Mouse (Mus musculus) forebrain, embryonic 10.5 days (tissue): ENCODE data around the gene Olfr191. TPM values are rescaled to one million over a fixed set of nuclear protein-coding genes. Genes with fewer than 3 reads are reported as not detected.
"Not testable (repeated sequence)": the region's sequence is repeated elsewhere in the genome, so short reads cannot be mapped to it uniquely, and the experiment has no call there.

Experiments used
- DNase-seq: peaks from one replicate; pipeline ENCODE4 v3.0.0-alpha.2; 2017; ENCODE audit warnings: low spot score; ENCODE audit errors: extremely low spot score
- H3K27ac ChIP-seq: fragments of 300-500 bp; sonication (generic); 2 replicates; pipeline ENCODE4 v1.5.1; 2016; ENCODE audit warnings: mild to moderate bottlenecking
- H3K27me3 ChIP-seq: fragments of 300-500 bp; sonication (generic); 2 replicates; pipeline ENCODE4 v1.6.1; 2016; ENCODE audit warnings: mild to moderate bottlenecking; ENCODE audit not compliant: poor library complexity, severe bottlenecking
- H3K36me3 ChIP-seq: fragments of 300-500 bp; sonication (generic); replicated peaks from 2 replicates; pipeline ENCODE4 v1.6.1; 2016; ENCODE audit warnings: mild to moderate bottlenecking, moderate library complexity
- H3K4me1 ChIP-seq: fragments of 300-500 bp; sonication (generic); 2 replicates; pipeline ENCODE4 v1.6.1; 2016
- H3K4me3 ChIP-seq: fragments of 300-500 bp; sonication (generic); 2 replicates; pipeline ENCODE4 v1.5.1; 2016; ENCODE audit warnings: mild to moderate bottlenecking, moderate library complexity
- H3K9me3 ChIP-seq: fragments of 300-500 bp; sonication (generic); 2 replicates; pipeline ENCODE4 v1.6.1; 2016; ENCODE audit warnings: mild to moderate bottlenecking, moderate library complexity
- WGBS: fragments of 180-500 bp; shearing (Covaris S2); methylation state at CpG from one replicate; pipeline ENCODE4 v1.1.7; 2016; 5-methylcytosine and 5-hydroxymethylcytosine counted together
- polyA plus RNA-seq: library from polyadenylated mRNA; unstranded; fragments of >200 nt; fragmentation: Nextera tagmentation; extraction: Ambion mirVana; gene quantifications from 2 replicates; pipeline ENCODE4 v1.2.1, GENCODE M21; 2016

The Olfr191 gene
- polyA plus RNA-seq = not detected in 2 replicates

DNA sequence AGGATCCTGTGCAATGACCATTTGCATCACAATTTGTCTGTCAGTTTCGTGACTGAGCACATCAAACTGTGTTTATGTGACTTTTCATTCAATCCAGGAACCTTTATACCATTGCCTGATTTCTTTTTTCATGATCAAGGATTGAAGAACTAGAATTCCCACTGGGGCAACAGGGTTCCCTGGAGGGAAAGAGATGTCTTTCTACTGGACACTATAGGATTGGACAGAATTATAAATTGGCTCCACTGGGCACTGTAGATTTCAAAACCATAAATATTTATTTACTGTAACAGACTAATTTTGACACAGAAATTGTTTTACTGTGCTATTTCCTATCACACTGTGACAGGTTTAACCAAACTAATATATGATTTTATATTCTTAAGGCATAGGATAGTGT lies at the start of gene Olfr191:
TSS of gene Olfr191 (minus strand) at position 101 of the 400 bp plus-strand sequence.
- H3K27ac ChIP-seq, H3K36me3 ChIP-seq, H3K4me1 ChIP-seq, H3K4me3 ChIP-seq, DNase-seq, H3K27me3 ChIP-seq, H3K9me3 ChIP-seq: not testable (repeated sequence)
- 77% methylated on average over 1 of the region's 1 CpGs for WGBS

DNA sequence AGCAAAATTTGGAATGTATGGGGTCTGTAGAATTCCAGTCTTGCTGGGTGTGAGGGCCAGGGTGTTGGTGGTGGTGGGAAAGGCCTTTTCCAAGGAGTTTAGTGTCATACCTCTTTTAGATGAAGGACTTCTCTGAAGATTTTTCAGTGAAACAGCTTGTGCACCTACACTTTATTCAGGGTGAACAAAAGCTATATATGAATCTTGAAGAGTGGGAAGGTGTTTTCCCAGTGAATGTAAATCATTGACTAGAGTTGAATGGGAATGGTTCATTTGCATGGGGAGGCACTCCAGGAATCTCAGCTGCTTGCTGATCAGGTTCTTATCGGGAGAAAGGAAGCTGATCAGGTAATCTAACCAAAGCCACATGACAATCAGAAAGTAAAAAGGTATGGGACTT lies 41.1 kb upstream of the Olfr191 start:
- H3K27ac ChIP-seq = no peak overlapping the region

DNA sequence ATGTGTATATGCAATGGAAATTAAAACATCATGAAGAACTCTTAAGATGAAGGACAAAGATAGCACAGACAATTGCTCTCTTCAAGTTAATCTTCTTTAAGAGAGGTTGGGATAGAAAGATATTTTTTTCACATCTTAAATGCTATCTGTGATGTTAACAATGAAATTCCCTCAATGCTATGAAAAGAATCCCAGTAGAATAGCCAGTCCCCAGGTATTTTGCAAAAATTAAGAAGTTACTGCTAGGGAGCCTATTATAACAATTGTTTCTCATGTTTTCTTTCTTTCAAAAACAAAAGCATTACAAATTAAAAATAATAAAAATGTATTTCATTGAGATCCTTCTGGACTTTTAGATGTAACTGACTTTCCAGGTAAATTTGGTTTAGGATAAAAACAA lies 31.3 kb upstream of the Olfr191 start, which contains the start of gene Olfr194:
TSS of gene Olfr194 (minus strand) at position 101 of the 400 bp plus-strand sequence.
- H3K4me3 ChIP-seq = no peak within 1 kb of the TSS
- no peak within 1 kb of the TSS for H3K27ac ChIP-seq
- peaks cover 3% of the 10 kb centered on the region; the same call in 1 of the 2 replicates for H3K9me3 ChIP-seq
- H3K27me3 ChIP-seq = no peaks in the 10 kb centered on the region
- H3K36me3 ChIP-seq = no peaks in the 10 kb centered on the region
- H3K4me1 ChIP-seq = no peaks in the 10 kb centered on the region
- DNase-seq = no peak

More for the DNA sequence above, 41.1 kb upstream of the Olfr191 start:
- H3K4me1 ChIP-seq = no peaks in the 10 kb centered on the region
- 86% methylated on average over 1 of the region's 1 CpGs for WGBS
- no peaks in the 10 kb centered on the region for H3K27me3 ChIP-seq
- peaks cover 17% of the 10 kb centered on the region for H3K9me3 ChIP-seq
- H3K36me3 ChIP-seq = no peaks in the 10 kb centered on the region
- DNase-seq = no peak
- no peak overlapping the region for H3K4me3 ChIP-seq

DNA sequence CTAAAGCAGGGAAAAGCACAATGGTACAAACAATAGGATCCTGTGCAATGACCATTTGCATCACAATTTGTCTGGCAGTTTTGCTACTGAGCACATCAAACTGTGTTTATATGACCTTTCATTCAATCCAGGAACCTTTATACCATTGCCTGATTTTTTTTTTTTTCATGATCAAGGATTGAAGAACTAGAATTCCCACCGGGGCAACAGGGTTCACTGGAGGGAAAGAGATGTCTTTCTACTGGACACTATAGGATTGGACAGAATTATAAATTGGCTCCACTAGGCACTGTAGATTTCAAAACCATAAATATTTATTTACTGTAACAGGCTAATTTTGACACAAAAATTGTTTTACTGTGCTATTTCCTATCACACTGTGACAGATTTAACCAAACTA lies 22.2 kb upstream of the Olfr191 start, which contains the start of gene Olfr193:
TSS of gene Olfr193 (minus strand) at position 101 of the 400 bp plus-strand sequence.
- Histone ChIP-seq H3K27me3 (no peaks in the 10 kb centered on the region), H3K27ac (no peak within 1 kb of the TSS), H3K36me3 (no peaks in the 10 kb centered on the region), H3K4me3 (no peak within 1 kb of the TSS), H3K4me1 (no peaks in the 10 kb centered on the region), H3K9me3 (peaks cover 3% of the 10 kb centered on the region; the same call in 1 of the 2 replicates)
- no peak for DNase-seq
- 93% methylated on average over 1 of the region's 1 CpGs for WGBS

DNA sequence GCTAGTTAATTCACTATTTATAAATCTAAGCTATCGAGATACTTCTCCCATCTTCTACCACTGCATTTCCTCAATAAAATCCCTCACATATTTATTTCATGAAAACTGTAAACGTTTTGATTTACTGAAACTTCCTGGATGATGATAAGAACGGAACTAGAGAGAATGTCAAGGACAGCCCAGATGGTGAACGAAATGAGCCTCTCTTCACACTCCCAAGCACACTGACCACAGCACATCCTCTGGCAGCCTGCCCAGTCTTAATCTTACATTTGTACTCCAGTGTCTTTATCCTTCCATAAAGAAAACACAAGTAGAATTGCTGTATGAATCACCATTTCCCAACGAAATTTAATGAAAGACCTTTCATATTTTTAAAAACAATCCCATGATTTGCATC lies 18.9 kb upstream of the Olfr191 start:
- WGBS = 81% methylated on average over 5 of the region's 5 CpGs
- not testable (repeated sequence) for H3K36me3 ChIP-seq

DNA sequence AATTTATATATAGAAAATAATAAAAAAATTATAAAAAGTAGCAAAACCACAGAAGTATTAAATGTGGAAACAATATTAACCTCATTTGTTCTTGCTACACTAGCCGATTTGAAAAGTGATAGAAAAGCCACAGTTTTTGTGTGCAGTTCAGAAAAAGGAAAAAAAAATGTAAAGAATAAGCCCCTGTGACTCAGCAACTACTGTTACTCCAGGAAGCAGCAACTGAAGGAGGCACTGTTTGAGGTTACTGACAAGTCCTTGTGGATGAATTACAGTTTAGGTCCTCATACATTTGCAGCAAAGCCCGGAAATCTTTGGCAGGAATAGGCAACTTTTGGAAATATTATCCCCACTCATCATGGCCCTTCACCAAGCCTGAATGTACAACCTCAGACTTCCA lies 15.7 kb upstream of the Olfr191 start:
- Histone ChIP-seq H3K9me3 (0 out of 2 replicates have a peak, but pooled peaks cover 4% of the 10 kb centered on the region), H3K4me1 (no peaks in the 10 kb centered on the region), H3K27ac (no peak overlapping the region), H3K4me3 (no peak overlapping the region), H3K36me3 (no peaks in the 10 kb centered on the region), H3K27me3 (no peaks in the 10 kb centered on the region)
- 84% methylated on average over 2 of the region's 2 CpGs for WGBS
- no peak for DNase-seq

More for the DNA sequence above, 18.9 kb upstream of the Olfr191 start:
- DNase-seq, H3K4me3 ChIP-seq, H3K27me3 ChIP-seq, H3K9me3 ChIP-seq, H3K27ac ChIP-seq, H3K4me1 ChIP-seq: not testable (repeated sequence)

DNA sequence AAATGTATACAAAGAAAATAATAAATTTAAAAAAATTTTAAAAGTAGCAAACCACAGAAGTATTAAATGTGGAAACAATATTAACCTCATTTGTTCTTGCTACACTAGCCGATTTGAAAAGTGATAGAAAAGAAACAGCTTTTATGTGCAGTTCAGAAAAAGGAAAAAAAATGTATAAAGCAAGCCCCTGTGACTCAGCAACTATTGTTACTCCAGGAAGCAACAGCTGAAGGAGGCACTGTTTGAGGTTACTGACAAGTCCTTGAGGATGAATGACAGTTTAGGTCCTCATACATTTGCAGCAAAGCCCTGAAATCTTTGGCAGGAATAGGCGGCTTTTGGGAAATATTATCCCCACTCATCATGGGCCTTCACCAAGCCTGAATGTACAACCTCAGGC lies 8.5 kb downstream of the Olfr191 start:
- H3K4me3 ChIP-seq = not testable (repeated sequence)

DNA sequence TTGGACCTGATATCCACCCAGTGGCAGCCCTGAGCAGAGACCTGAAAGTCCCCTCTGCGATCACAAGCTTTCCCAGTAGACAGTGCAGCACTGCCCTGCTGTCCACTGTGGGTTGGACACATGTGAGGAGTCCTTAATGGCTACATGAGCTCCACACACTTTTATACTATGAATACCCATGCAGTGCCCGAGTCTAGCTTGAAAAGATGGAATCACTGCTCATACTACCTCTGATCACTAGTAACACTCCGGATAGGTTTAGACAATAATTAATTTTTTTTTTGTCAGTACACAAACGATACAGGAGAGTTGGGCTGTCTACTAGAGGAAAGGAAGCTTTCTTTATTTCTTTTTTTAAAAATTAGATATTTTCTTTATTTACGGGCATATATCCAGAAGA lies 11.7 kb downstream of the Olfr191 start, which contains the start of gene Olfr190:
TSS of gene Olfr190 (minus strand) at position 101 of the 400 bp plus-strand sequence.
- Histone ChIP-seq H3K4me1 (no peaks in the 10 kb centered on the region), H3K27ac (no peak within 1 kb of the TSS), H3K9me3 (no peaks in the 10 kb centered on the region), H3K4me3 (no peak within 1 kb of the TSS), H3K36me3 (no peaks in the 10 kb centered on the region), H3K27me3 (no peaks in the 10 kb centered on the region)
- WGBS = 91% methylated on average over 5 of the region's 5 CpGs
- no peak for DNase-seq

More for the DNA sequence above, 8.5 kb downstream of the Olfr191 start:
- H3K9me3 ChIP-seq, H3K4me1 ChIP-seq, H3K36me3 ChIP-seq, H3K27me3 ChIP-seq, H3K27ac ChIP-seq, DNase-seq: not testable (repeated sequence)
- WGBS = 86% methylated on average over 2 of the region's 2 CpGs

DNA sequence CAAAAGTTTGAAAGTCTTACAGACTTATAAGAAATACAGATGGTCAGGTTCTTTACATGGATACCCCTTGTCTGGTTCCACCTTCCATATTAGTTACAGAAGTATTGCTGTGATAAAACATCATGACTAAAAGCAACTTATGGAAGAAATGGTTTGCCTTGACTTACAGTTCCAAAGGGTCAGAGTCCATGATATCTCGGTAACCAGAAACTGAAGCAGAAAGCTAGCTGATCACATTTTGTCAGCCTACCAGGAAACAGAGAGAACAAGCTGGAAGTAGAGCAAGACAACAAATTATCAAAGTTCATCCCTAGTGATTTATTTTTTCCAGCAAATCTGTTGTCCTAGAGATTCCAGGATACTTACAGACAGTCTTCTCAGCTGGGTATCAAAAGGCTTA lies 16.1 kb downstream of the Olfr191 start:
- Histone ChIP-seq H3K4me3 (no peak overlapping the region), H3K9me3 (no peaks in the 10 kb centered on the region), H3K27ac (no peak overlapping the region), H3K4me1 (no peaks in the 10 kb centered on the region), H3K27me3 (no peaks in the 10 kb centered on the region), H3K36me3 (no peaks in the 10 kb centered on the region)
- WGBS = 92% methylated on average over 1 of the region's 1 CpGs
- no peak for DNase-seq

DNA sequence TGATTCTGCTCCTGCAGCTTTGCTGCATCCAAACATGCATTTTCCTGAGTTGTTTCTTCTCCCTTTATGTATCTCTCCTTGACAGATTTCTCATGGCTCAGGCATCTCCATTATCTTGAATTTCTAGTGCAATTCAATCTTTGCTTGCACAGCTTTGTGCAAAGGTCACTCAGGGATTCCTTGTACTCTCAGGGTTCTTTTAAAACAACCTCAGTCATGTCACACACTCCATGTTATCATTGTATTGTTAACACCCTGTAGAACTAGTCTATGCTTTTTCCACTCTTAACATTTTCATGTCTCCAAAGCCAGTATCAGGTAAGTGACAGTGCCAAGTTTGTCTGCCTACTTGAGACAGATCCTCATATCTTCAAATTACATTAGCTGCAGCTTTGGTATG lies 17.9 kb downstream of the Olfr191 start:
- Histone ChIP-seq H3K4me1 (no peaks in the 10 kb centered on the region), H3K27me3 (no peaks in the 10 kb centered on the region), H3K36me3 (no peaks in the 10 kb centered on the region), H3K4me3 (no peak overlapping the region), H3K9me3 (no peaks in the 10 kb centered on the region), H3K27ac (no peak overlapping the region)
- no peak for DNase-seq

DNA sequence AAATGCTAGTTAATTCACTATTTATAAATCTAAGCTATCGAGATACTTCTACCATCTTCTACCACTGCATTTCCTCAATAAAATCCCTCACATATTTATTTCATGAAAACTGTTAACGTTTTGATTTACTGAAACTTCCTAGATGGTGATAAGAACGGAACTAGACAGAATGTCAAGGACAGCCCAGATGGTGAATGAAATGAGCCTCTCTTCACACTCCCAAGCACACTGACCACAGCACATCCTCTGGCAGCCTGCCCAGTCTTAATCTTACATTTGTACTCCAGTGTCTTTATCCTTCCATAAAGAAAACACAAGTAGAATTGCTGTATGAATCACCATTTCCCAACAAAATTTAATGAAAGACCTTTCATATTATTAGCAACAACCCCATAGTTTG lies 27.2 kb downstream of the Olfr191 start:
- not testable (repeated sequence) for H3K27ac ChIP-seq, H3K4me1 ChIP-seq, H3K9me3 ChIP-seq, H3K36me3 ChIP-seq, H3K4me3 ChIP-seq, DNase-seq, H3K27me3 ChIP-seq
- WGBS = 86% methylated on average over 3 of the region's 3 CpGs

DNA sequence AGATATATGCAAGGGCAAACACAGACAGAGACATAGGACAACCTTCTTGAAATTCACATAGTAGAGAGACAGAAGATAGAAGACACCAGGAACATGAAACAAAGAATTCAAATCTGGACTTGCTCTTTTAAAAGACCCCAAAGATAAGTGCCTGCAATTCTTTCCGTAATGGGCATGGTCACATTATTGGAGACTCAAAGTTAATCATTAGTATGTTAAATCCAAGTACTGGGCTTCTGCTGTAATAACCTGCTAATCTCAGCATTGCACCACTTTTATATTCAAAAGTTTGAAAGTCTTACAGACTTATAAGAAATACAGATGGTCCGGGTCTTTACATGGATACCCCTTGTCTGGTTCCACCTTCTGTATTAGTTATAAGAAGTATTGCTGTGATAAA lies 40.3 kb downstream of the Olfr191 start:
- H3K27me3 ChIP-seq, H3K27ac ChIP-seq, H3K4me3 ChIP-seq, DNase-seq, H3K36me3 ChIP-seq, H3K9me3 ChIP-seq, H3K4me1 ChIP-seq: not testable (repeated sequence)
- 94% methylated on average over 2 of the region's 2 CpGs for WGBS

DNA sequence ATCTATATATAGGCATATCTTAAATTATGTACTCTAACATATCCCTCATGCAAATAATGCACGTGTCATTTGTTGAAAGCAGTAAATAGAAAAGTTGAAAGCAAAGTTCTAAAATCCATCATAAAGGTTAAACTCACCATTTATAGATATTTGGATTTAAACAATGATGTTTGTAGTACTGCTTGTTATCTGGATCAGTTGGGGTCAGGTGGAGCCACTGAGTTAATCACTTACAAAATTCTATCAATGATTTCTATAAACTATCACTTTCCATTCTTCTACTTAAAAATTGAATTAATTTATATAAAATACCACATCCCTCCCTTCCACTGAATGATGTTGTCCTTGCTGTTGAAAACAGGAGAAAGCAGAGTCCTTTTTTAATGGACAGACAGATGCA lies 40.8 kb downstream of the Olfr191 start:
- Histone ChIP-seq H3K9me3 (no peaks in the 10 kb centered on the region), H3K27me3 (no peaks in the 10 kb centered on the region), H3K27ac (no peak overlapping the region), H3K4me1 (no peaks in the 10 kb centered on the region), H3K36me3 (no peaks in the 10 kb centered on the region), H3K4me3 (no peak overlapping the region)
- DNase-seq = no peak
- 84% methylated on average over 1 of the region's 1 CpGs for WGBS

DNA sequence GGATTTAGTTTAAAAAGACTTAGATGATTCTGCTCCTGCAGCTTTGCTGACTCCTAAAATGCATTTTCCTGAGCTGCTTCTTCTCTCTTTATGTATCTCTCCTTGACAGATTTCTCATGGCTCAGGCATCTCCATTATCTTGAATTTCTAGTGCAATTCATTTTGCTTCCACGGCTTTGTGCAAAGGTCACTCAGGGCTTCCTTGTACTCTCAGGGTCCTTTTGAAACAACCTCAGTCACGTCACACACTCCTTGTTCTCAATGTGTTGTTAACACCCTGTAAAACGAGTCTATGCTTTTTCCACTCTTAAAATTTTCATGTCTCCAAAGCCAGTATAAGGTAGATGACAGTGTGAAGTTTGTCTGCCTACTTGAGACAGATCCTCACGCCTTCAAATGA lies 42.0 kb downstream of the Olfr191 start:
- 81% methylated on average over 4 of the region's 4 CpGs for WGBS

More for the DNA sequence above, 42.0 kb downstream of the Olfr191 start:
- H3K27me3 ChIP-seq = no peaks in the 10 kb centered on the region
- no peaks in the 10 kb centered on the region for H3K4me1 ChIP-seq
- no peak for DNase-seq
- no peaks in the 10 kb centered on the region for H3K36me3 ChIP-seq
- no peak overlapping the region for H3K27ac ChIP-seq
- H3K4me3 ChIP-seq = no peak overlapping the region
- H3K9me3 ChIP-seq = no peaks in the 10 kb centered on the region
